Mouse (Mus musculus) left cerebral cortex, adult 11 months (tissue): ENCODE data around the gene Pacs2.
A peak's percentile ranks its signal among the peaks of the same experiment; 100 is the strongest.

ENCODE experiments used
- DNase-seq: peaks from one replicate; pipeline ENCODE4 v3.0.0; 2022; ENCODE audit warnings: low spot score

The Pacs2 gene

GRCm38 (mm10) chr12:113013604-113014558 is at the start of gene Pacs2:
Gene Pacs2, plus strand, starts transcription at chr12:113014508.
- DNase-seq: peak; percentile 85

DNA sequence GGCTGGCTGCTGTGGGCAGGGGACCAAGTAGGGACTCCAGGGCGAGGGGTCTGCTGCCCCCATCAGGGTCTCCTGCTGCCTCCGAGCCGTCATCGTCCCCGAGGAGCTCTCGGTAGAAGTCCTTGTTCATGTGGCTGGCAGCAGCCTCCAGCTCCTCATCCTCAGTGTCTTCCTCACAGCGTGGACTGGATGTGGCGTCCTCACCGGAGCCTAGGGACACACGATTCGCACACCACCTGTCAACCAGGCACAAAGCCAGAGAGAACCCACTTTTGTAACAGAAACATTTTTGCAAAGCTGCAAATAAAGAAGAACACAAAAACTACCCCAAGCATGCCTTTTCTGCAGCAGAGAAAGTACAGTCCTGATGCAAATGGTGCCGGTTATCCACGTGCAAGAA is 48.5 kb upstream of the Pacs2 start:
- no peak for DNase-seq

GRCm38 (mm10) chr12:112968943-112969342 is 45.4 kb upstream of the Pacs2 start:
- DNase-seq: no peak

- no peak for DNase-seq
Observed at GRCm38 (mm10) chr12:112969616-112970015, 44.7 kb upstream of the Pacs2 start.

DNA sequence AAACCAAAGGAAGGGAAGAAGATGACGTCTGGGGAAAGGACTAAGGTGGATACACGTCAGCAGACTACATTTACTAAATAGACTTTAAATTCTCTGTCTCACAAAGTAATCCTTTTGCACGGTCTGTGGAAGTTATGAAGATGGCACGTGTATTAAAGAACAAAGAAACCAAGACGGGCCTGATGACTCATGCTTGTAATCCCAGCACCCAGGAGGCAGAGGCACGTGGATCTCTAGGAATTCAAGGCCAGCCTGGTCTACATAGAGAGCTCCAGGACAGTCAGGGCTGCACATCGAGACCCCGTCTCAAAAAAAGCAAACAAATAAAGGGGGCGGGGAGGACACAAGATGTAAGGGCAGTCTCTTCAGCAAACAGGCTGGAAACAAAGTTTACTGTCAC is 39.6 kb upstream of the Pacs2 start:
- DNase-seq: no peak

- DNase-seq: peak; percentile 80
Observed at GRCm38 (mm10) chr12:112976371-112977073, 37.8 kb upstream of the Pacs2 start, which contains the start of gene Btbd6. Gene Btbd6, plus strand, starts transcription at chr12:112976482.

DNA sequence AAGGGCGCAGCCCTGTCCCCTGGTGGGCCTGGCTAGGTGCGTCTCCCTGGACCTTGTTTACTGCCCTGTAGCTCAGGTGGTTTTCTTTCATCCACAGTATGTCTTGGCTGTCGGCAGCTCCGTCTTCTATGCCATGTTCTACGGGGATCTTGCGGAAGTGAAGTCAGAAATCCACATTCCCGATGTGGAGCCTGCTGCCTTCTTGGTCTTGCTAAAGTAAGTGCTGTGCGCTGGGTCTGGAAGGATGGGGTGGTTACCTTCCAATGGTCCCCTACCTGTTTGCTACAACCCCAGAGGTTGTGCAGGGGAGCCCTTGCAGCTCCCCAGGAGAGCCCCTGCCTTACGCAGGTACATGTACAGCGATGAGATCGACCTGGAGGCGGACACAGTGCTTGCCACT is 37.2 kb upstream of the Pacs2 start:
- DNase-seq: no peak

GRCm38 (mm10) chr12:112982031-112982430 is 32.3 kb upstream of the Pacs2 start:
- DNase-seq: no peak

GRCm38 (mm10) chr12:112985346-112985745 is 29.0 kb upstream of the Pacs2 start:
- DNase-seq: no peak

- no peak for DNase-seq
Observed at GRCm38 (mm10) chr12:112987877-112988276, 26.4 kb upstream of the Pacs2 start.

DNA sequence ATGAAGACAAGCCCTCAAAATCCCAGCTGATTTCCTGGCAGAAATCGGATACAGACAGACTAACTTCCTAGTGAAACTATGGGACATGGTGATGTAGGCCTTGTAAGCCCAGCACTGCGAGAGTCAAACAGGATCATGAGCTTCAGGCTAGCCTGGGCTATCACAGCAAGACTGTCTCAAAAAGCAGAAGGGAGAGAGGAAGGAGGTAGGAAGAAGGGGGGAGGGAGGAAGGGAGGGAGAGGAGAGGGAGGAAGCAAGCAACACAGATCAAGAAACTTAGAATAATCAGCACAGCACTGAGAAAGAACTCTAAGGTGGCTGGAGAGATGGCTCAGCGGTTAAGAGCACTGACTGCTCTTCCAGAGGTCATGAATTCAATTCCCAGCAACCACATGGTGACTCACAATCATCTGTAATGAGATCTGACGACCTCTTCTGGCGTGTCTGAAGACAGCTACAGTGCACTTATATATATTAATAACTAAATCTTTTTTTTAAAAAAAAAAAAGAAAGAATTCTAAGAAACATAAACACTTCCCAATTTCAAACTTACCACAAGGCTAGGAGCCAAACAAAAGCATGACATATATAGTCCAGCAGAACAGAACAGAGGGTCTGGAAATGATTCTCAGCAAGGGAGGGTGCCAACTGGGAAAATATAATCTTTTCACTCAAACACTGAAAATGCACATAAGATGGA is 23.5 kb upstream of the Pacs2 start:
- no peak for DNase-seq

GRCm38 (mm10) chr12:112991444-112991843 is 22.9 kb upstream of the Pacs2 start:
- DNase-seq: no peak

GRCm38 (mm10) chr12:112994153-112994552 is 20.2 kb upstream of the Pacs2 start:
- no peak for DNase-seq

GRCm38 (mm10) chr12:112999569-113000293 is 14.6 kb upstream of the Pacs2 start:
- no peak for DNase-seq

- peak; percentile 92 for DNase-seq
Observed at GRCm38 (mm10) chr12:113000294-113001132, 13.8 kb upstream of the Pacs2 start, which contains the start of gene Brf1. Gene Brf1, minus strand, starts transcription at chr12:113000704.

- no peak for DNase-seq
Observed at GRCm38 (mm10) chr12:113001133-113001474, 13.2 kb upstream of the Pacs2 start.

DNA sequence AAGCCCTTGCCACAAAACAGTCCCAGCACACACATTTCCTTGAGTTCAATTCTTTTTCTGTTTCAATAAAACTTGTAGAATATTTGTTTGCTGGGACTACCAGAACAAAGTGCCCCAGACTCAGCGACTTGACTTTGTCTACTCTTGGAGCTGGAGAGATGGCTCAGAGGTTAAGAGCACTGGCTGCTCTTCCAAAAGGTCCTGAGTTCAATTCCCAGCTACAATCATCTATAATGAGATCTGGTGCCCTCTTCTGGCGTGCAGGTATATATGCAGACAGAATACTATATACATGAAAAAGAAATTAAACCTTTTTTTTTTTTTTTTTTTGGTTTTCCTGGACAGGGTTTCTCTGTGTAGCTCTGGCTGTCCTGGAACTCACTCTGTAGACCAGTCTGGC is 11.6 kb upstream of the Pacs2 start:
- no peak for DNase-seq

- DNase-seq: no peak
Observed at GRCm38 (mm10) chr12:113004011-113004410, 10.3 kb upstream of the Pacs2 start.

GRCm38 (mm10) chr12:113004993-113005392 is 9.3 kb upstream of the Pacs2 start:
- peak; percentile 49 for DNase-seq

DNA sequence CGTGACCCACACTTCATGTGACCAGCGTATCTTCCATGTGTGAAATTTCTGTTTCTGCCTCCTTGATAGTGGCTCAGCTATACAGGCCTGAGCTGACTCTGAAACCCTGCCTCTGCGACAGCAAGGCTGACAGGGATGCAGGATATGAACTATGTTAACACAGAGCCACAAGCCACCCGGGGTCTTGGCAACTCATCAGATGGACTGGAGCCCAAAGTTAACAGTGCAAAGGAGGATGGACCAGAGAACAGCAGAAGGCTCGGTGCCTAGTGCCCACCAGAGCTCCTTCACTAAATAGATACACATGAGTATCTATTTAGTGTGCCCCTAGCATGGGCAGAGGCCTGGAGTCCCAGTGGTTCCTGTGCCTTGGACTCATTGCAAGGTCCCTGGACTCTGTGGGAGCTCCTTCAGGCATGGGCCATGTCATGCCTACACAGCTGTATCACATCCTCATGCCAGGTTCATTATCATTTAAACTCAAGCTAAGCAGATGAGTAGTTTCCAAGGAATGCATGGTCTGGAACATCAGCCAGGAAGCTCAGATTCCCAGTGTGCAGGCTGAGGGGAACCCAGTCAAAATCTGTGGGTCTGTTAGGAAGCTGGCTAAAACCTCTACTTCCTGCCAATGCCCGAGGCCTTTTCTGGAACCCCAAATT is 2.5 kb upstream of the Pacs2 start:
- DNase-seq: no peak
